Mouse (Mus musculus) spleen, adult 12 weeks (tissue): ENCODE measurements around the gene Fgd2.

ENCODE experiments used
- DNase-seq: peaks from one replicate; pipeline ENCODE4 v3.0.0; 2022; ENCODE audit warnings: low spot score

Fgd2 gene

DNA sequence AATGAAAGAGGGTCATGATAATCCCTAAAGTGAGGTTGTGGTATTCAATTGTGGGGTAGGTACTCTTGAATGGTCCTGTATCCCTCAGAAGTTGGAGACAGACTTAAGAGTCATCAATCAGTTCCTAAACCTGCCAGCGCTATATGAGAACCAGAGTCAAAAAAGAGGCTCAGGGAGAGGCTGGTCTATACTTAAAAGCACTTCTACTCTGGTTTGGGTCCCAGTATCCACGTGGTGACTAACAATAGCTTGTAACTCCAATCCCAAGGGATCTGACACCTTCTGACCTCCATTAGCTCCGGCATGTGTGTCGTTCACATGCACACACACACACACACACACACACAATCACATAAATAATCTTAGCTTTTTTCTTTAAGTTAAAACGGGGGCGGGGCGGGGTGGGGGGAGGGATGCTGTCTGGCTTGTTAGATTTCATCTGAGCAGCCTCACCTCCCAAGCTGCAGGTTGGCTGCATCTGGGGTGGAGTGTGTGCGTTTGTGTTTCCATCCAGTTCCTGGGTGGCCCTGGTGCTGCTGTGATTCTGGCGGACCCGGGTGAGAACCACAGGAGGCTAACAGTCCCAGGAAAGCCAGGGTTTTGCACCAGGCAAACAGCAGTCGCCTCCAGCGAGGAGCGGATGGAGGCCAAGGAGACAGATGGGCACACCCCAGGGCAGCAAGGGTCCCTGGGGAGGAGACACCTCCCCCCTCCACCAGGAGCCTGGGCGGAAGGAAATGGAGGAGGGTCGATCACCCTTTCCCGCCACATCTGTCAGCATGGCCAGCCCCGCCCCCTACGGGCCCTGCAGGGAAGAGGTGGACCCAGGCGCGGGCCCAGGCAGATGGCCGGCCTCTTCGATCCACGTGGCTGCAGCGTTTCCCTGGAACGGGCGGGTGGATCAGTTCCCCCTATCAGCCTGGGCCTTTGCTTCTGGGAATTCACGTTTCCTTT is 37.0 kb downstream of the Fgd2 start:
- peak; percentile 45 for DNase-seq

DNA sequence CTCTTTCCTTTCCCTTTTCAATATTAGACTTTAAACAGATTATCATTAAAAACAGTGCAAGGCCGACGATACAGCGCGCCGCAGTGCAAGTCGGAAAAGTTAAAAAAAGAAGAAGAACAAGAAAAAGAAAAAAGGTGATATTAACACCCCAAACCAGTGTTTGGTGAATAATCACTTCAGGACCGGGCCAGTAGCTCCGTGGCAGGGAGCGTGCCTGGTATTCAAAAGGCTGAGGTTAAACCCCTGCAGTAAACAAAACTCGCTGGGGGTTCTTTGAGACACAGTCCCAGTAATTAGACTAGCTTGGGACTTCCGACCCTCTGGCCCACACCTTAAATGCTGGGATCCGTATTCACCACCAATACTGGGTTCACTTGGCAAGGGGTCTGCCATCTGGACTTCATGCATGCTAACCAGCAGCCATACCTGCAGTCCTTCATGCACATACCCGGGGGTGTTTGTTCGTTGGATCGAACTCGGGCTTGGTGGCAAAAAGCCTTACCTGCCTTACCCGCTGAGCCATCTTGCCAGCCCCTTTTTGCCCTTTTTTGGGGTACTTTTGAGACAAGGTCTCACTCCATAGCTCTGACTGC is 37.8 kb downstream of the Fgd2 start:
- no peak for DNase-seq

DNA sequence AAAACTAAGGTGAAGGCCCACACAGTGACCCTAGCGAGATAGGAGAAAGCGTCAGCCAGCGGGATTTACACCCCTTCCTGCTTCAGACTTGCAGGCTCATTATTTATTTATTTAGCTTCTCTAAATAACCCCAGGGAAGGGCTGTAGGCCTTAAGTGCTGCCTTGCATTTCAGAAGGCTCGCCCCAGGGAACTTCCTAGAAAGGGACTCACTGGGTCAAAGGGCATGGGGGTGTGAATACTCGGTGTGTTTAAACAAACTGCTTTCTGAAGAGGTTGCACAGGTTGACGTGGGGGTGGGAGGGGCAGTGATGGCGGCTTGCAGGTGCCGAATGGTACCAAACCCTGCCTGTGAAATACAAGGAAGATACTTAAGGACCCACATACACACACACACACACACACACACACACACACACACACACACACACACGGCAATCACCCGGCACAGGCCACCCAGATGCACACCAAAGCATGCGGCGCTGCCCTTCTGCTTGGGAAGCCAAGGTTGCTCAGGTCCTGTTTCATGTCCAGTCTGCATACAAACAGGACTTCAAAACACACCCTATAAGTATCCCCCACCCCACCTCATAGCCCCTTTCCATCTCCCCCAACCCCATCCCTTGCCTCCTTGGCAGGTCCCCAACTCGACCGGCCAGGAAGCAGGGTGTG is 38.7 kb downstream of the Fgd2 start:
- no peak for DNase-seq

- DNase-seq, result no peak
These were observed 39.3 kb downstream of the Fgd2 start for GRCm38 (mm10) chr17:29400044-29400443.

- no peak for DNase-seq
These were observed 41.1 kb downstream of the Fgd2 start for GRCm38 (mm10) chr17:29401741-29402268.

GRCm38 (mm10) chr17:29403179-29403578 is 42.5 kb downstream of the Fgd2 start:
- no peak for DNase-seq

DNA sequence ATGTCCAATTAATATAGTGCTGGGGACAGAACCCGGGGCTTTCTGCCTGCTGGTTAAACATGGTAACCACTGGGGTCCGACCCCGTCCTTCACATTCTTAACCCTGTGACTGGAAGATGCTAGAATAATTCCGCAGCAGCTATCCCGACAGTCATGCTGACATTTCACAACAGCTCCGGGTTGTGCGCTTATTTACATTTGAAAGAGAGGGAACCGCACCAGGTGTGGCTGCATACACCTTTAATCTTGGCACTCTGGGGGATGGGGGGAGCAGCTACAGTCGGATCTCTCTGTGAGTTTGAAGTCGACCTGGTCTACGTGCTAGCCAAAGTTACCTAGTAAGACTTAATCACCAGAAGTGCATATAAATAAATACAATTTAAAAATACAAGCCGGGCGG is 44.8 kb downstream of the Fgd2 start:
- no peak for DNase-seq

- no peak for DNase-seq
These were observed 45.4 kb downstream of the Fgd2 start for GRCm38 (mm10) chr17:29406077-29406476.

GRCm38 (mm10) chr17:29407405-29407804 is 46.7 kb downstream of the Fgd2 start:
- no peak for DNase-seq

GRCm38 (mm10) chr17:29408364-29408763 is 47.6 kb downstream of the Fgd2 start:
- DNase-seq, result no peak

GRCm38 (mm10) chr17:29409800-29410343 is 49.2 kb downstream of the Fgd2 start:
- no peak for DNase-seq

DNA sequence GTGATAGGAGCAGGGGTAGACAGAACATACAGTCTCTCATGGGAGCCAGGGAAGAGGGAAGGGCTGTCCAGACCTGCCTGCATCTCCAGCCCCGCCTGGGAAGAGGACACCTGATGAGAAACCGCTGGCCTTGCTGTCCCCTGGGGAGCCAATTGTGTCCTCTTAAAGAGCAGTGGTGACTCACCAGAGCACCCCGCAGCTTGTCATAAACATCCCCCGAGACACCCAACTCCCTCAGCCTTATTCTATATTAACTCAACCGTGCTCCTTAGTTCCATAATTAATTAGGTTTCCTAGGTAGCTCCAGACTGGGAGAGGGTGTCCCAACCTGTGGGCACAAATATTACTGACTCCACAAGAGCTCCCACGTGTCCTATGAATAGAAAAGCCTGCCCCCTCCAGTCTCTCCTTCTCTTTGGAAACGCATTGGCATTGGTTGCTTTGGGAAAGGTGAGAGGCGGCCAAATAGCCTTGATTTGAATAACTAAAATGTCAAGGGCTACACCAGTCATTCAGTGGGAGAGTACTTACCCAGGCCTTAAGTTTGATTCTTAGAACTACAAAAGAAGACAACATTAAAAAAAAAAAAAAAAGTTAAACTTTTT is 51.2 kb downstream of the Fgd2 start:
- no peak for DNase-seq

DNA sequence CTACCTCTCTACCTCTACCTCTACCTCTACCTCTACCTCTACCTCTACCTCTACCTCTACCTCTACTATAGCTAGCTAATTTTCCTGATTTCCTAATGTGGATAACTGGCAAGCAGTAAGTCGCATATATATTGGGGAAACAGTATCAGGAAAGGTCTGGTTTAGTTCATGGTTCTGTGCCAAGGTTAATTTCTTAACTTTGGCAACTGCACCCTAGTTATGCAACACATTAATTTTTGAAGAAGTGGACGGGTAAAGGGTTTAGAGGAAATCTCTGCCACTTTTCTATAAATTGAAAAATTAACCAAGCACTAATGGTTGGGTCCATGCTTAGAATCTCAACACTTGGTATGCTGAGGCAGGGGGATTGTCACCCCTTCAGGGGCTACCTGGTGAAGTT is 53.9 kb downstream of the Fgd2 start:
- DNase-seq, result no peak

GRCm38 (mm10) chr17:29415761-29416662 is 55.3 kb downstream of the Fgd2 start:
- DNase-seq, result no peak

GRCm38 (mm10) chr17:29416757-29417156 is 56.0 kb downstream of the Fgd2 start:
- no peak for DNase-seq

DNA sequence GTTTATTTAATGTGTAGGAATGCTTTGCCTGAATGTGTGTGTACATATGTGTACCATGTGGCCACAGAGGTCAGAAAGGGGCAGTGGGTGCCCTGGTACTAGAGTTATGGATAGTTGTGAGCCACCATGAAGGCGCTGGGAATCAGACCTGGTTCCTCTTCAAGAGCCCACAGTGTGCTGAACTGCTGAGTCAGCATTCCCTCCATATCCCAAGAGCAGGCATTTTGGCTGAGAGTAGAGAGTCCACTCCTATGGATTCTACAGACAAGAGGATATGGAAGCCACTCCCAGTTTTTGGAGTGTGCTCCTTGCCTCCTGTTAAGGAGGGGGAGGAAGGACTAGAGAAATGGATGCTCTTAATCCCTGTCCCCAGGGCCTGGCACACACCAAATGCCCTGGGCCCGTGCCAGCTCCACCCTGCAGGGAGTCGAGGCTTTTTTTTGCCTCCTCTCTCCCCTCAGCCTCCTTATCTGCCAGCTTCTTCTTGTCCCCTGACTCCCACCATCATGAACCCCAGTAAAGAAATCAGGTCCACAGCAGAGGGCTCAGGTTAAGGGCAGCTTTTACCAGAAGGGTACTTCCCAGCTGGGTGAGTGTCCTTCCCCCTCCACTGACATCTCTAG is 58.2 kb downstream of the Fgd2 start:
- DNase-seq, result peak; percentile 64

DNA sequence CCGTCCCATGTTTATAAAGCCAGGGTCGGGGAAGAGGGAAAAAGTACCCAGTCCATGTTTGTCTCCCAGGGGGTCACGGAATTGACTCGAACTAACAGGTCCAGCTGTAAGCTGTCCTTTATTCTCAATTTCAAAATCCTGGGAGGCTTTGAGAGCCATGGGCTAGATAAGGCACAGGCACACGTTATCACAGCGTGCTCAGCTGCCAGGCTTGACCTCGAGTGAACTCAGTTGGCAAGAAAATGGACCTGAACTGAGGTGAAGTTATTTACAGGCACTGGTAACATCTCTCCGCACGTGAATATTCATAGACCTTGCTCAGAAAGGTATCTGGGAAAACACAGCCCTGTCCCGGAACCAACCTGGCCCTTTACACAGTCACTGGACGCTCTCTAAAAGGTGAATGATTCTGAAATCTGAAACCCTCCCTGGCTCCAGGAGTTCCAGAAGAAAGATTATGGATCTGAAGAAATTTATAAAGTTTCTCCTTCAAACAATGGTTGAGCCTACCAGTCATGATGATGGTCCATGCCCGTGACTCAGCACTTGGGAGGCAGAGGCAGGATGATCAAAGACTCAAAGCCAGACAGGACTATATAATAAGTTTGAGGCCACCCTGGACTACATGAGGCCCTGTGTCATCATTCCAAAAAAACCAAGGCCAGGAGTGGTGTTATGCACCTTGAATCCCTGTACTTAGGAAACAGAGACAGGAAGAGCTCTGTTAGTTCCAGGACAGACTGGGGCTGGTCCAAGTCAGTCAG is 59.4 kb downstream of the Fgd2 start:
- DNase-seq, result peak; percentile 60

DNA sequence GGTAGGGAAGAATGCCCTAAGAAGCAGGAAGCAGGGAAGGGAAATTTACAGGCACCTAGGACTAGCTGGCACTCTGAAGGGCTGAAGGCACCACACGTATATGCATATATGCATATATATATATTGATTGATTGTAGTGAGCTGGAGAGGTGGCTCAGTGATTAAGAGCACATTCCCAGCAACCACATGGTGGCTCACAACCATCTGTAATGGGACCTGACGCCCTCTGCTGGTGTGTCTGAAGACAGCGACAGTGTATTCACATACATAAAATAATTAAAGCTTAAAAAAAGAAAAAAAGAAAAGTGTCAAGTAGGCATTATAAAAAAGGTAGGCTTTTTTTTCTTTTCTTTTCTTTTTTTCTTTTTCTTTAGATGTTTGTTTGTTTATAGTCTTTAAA is 60.6 kb downstream of the Fgd2 start:
- no peak for DNase-seq

DNA sequence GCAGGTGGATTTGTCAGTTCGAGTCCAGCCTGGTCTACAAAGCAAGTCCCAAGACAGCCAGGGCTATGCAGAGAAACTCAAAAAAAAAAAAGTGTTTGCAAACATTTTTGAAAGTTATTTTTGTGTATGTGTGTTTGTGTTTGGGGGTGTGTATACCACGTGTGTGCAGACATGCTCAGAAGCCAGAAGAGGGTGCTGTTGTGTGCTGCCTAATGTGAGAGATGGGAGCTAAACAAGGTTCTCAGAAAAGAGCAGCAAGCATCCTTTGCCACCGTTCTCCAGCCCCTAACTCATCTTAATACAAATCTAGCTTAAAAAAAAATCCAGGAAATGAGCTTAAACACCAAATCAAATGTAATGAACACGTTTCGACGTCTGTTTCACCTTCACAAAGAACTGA is 61.6 kb downstream of the Fgd2 start:
- DNase-seq, result no peak
